Mouse (Mus musculus) liver, adult 2 months (tissue): Measurements from ENCODE around the gene Gm21761.
"Not testable (repeated sequence)": the region's sequence is repeated elsewhere in the genome, so short reads cannot be mapped to it uniquely, and the experiment has no call there.

Source experiments
- CTCF ChIP-seq: fragments of 200-500 bp; IDR thresholded peaks from 2 replicates; pipeline ENCODE4 v1.5.1; 2011; ENCODE audit warnings: low read depth, low read length, control low read depth
- POLR2A ChIP-seq: fragments of 200-500 bp; IDR thresholded peaks from 2 replicates; pipeline ENCODE4 v1.6.1; 2011; ENCODE audit warnings: low read length, control low read depth; ENCODE audit not compliant: insufficient read depth; ENCODE audit errors: extremely low read depth

GRCm38 (mm10) chr13:119965968-119966367 is 36.9 kb upstream of the Gm21761 start:
- not testable (repeated sequence) for TF ChIP-seq POLR2A, CTCF
